Comparison of ENCODE assay signal across 21 mouse cellular contexts in genomic region chr16:73435726-73436125, GRCm38 (mm10).
DNase-seq lines count a peak whose midpoint lies in the region; ATAC-seq lines count a peak whose summit lies in the region.
"Had no signal": no experiment of that assay in that cellular context is flagged by ENCODE, and none has a peak within 500 bp of the region (broad histone marks: within the 10 kb centered on the region; RNA-seq: fewer than 3 reads in every experiment).

No protein-coding gene starts in this region.

- no peak for ATAC-seq in embryonic facial prominence, embryonic 11.5 days (replicated peaks; ENCODE audit: insufficient number of reproducible peaks, low FRiP score, low TSS enrichment, low read depth)
- no peak; the same call in 1 of the 2 replicates for ATAC-seq in embryonic facial prominence, embryonic 13.5 days (ENCODE audit: insufficient number of reproducible peaks, insufficient read depth, low FRiP score, low TSS enrichment, low read depth)
- peak; percentile 44; the same call in 1 of the 2 replicates for ATAC-seq in embryonic facial prominence, embryonic 14.5 days (ENCODE audit: low read depth)
- no peak for ATAC-seq in liver, embryonic 12.5 days
- ATAC-seq: forebrain, embryonic 14.5 days; forebrain, embryonic 16.5 days had no signal

- no peak overlapping the region for H3K4me2 ChIP-seq in embryonic facial prominence, embryonic 11.5 days (ENCODE audit: low read depth, low read length)
- no peak overlapping the region for H3K4me2 ChIP-seq in embryonic facial prominence, embryonic 13.5 days
- no peak overlapping the region for H3K4me2 ChIP-seq in embryonic facial prominence, embryonic 14.5 days (ENCODE audit: low read depth, low read length)
- no peak overlapping the region for H3K4me2 ChIP-seq in liver, embryonic 12.5 days
- H3K4me2 ChIP-seq: embryonic facial prominence, embryonic 15.5 days; forebrain, embryonic 12.5 days had no signal

- H3K36me3 ChIP-seq in embryonic facial prominence, embryonic 11.5 days (replicated peaks; ENCODE audit: control insufficient read depth, insufficient read depth, low read depth, low read length), result no peaks in the 10 kb centered on the region
- no peaks in the 10 kb centered on the region for H3K36me3 ChIP-seq in embryonic facial prominence, embryonic 10.5 days (replicated peaks)
- H3K36me3 ChIP-seq in embryonic facial prominence, embryonic 13.5 days, result no peaks in the 10 kb centered on the region
- H3K36me3 ChIP-seq in embryonic facial prominence, embryonic 14.5 days (ENCODE audit: control insufficient read depth, insufficient read depth, low read length), result no peaks in the 10 kb centered on the region
- no peaks in the 10 kb centered on the region for H3K36me3 ChIP-seq in liver, embryonic 12.5 days
- H3K36me3 ChIP-seq: embryonic facial prominence, embryonic 15.5 days; forebrain, embryonic 10.5 days; forebrain, embryonic 12.5 days had no signal

- H3K27me3 ChIP-seq in embryonic facial prominence, embryonic 11.5 days (ENCODE audit: control insufficient read depth, insufficient read depth, low read length), result no peaks in the 10 kb centered on the region
- no peaks in the 10 kb centered on the region for H3K27me3 ChIP-seq in embryonic facial prominence, embryonic 10.5 days (replicated peaks; ENCODE audit: low read depth, poor library complexity, severe bottlenecking)
- no peaks in the 10 kb centered on the region for H3K27me3 ChIP-seq in embryonic facial prominence, embryonic 13.5 days
- no peaks in the 10 kb centered on the region for H3K27me3 ChIP-seq in embryonic facial prominence, embryonic 14.5 days (replicated peaks; ENCODE audit: control insufficient read depth, insufficient read depth, low read length)
- H3K27me3 ChIP-seq in liver, embryonic 12.5 days (replicated peaks), result no peaks in the 10 kb centered on the region
- H3K27me3 ChIP-seq: embryonic facial prominence, embryonic 15.5 days; forebrain, embryonic 12.5 days had no signal

- H3K4me3 ChIP-seq in embryonic facial prominence, embryonic 11.5 days (ENCODE audit: low read depth, low read length), result no peak overlapping the region
- H3K4me3 ChIP-seq in embryonic facial prominence, embryonic 10.5 days, result no peak overlapping the region
- H3K4me3 ChIP-seq in embryonic facial prominence, embryonic 13.5 days, result no peak overlapping the region
- no peak overlapping the region for H3K4me3 ChIP-seq in embryonic facial prominence, embryonic 14.5 days (ENCODE audit: low read depth, low read length)
- H3K4me3 ChIP-seq in liver, embryonic 12.5 days, result no peak overlapping the region
- H3K4me3 ChIP-seq: embryonic facial prominence, embryonic 15.5 days; erythroblast, embryonic 14.5 days; forebrain, embryonic 10.5 days; forebrain, embryonic 12.5 days had no signal

- no peaks in the 10 kb centered on the region for H3K4me1 ChIP-seq in embryonic facial prominence, embryonic 11.5 days (ENCODE audit: control insufficient read depth, insufficient read depth, low read length)
- no peaks in the 10 kb centered on the region for H3K4me1 ChIP-seq in embryonic facial prominence, embryonic 10.5 days
- H3K4me1 ChIP-seq in embryonic facial prominence, embryonic 13.5 days, result 0 out of 2 replicates have a peak, but pooled peaks cover 7% of the 10 kb centered on the region
- H3K4me1 ChIP-seq in embryonic facial prominence, embryonic 14.5 days (ENCODE audit: control insufficient read depth, insufficient read depth, low read length), result peaks cover 8% of the 10 kb centered on the region; the same call in 1 of the 2 replicates
- no peaks in the 10 kb centered on the region for H3K4me1 ChIP-seq in liver, embryonic 12.5 days
- H3K4me1 ChIP-seq: embryonic facial prominence, embryonic 15.5 days; forebrain, embryonic 10.5 days; forebrain, embryonic 12.5 days had no signal

- WGBS in embryonic facial prominence, embryonic 11.5 days, result 75% methylated on average over 3 of the region's 3 CpGs
- 75% methylated on average over 3 of the region's 3 CpGs for WGBS in embryonic facial prominence, embryonic 10.5 days
- WGBS in embryonic facial prominence, embryonic 13.5 days, result 18% methylated on average over 3 of the region's 3 CpGs
- 42% methylated on average over 3 of the region's 3 CpGs for WGBS in embryonic facial prominence, embryonic 14.5 days
- 82% methylated on average over 3 of the region's 3 CpGs for WGBS in liver, embryonic 12.5 days (ENCODE audit: insufficient replicate concordance)

- no peak overlapping the region for H3K27ac ChIP-seq in embryonic facial prominence, embryonic 11.5 days (replicated peaks; ENCODE audit: low read depth, low read length)
- no peak overlapping the region for H3K27ac ChIP-seq in embryonic facial prominence, embryonic 10.5 days (replicated peaks)
- peak overlapping the region; percentile 5; the same call in 1 of the 2 replicates for H3K27ac ChIP-seq in embryonic facial prominence, embryonic 13.5 days
- no peak overlapping the region for H3K27ac ChIP-seq in embryonic facial prominence, embryonic 14.5 days (replicated peaks; ENCODE audit: low read depth, low read length)
- no peak overlapping the region for H3K27ac ChIP-seq in liver, embryonic 12.5 days
- H3K27ac ChIP-seq: embryonic facial prominence, embryonic 15.5 days; forebrain, embryonic 10.5 days; forebrain, embryonic 12.5 days had no signal

- H3K9ac ChIP-seq in embryonic facial prominence, embryonic 11.5 days (replicated peaks; ENCODE audit: low read length), result no peak overlapping the region
- no peak overlapping the region for H3K9ac ChIP-seq in embryonic facial prominence, embryonic 13.5 days
- no peak overlapping the region for H3K9ac ChIP-seq in embryonic facial prominence, embryonic 14.5 days (ENCODE audit: low read depth, low read length)
- no peak overlapping the region for H3K9ac ChIP-seq in liver, embryonic 12.5 days
- H3K9ac ChIP-seq: embryonic facial prominence, embryonic 15.5 days; forebrain, embryonic 12.5 days had no signal

- no peaks in the 10 kb centered on the region for H3K9me3 ChIP-seq in embryonic facial prominence, embryonic 11.5 days (replicated peaks; ENCODE audit: control insufficient read depth, low read length)
- H3K9me3 ChIP-seq in embryonic facial prominence, embryonic 10.5 days, result no peaks in the 10 kb centered on the region
- H3K9me3 ChIP-seq in embryonic facial prominence, embryonic 13.5 days, result no peaks in the 10 kb centered on the region
- H3K9me3 ChIP-seq in embryonic facial prominence, embryonic 14.5 days (ENCODE audit: control insufficient read depth, low read length), result no peaks in the 10 kb centered on the region
- H3K9me3 ChIP-seq in liver, embryonic 12.5 days (replicated peaks), result no peaks in the 10 kb centered on the region
- H3K9me3 ChIP-seq: embryonic facial prominence, embryonic 15.5 days; forebrain, embryonic 10.5 days; forebrain, embryonic 12.5 days had no signal

- peak; percentile 50 for DNase-seq in embryonic facial prominence, embryonic 11.5 days (ENCODE audit: low spot score)
- no peak for DNase-seq in embryonic facial prominence, embryonic 10.5 days (ENCODE audit: low spot score)
- peak; percentile 83 for DNase-seq in embryonic facial prominence, embryonic 14.5 days (ENCODE audit: low spot score)
- DNase-seq in lung, postnatal 10 days, result no peak
- DNase-seq: adrenal gland, adult 2 months; adrenal gland, postnatal 14 days; cerebellum, adult 11 months; cerebellum, adult 18-20 months; cerebellum, adult 8-10 months; cerebellum, adult 9-11 months; cerebellum, postnatal 14 days; cerebellum, postnatal 36 days; embryo, embryonic 11 days had no signal

Comparison
In these comparisons a context has a peak if more than half of its experiments do, and no peak if none do; other contexts are left out.
1. DNase-seq: peak in embryonic facial prominence, embryonic 11.5 days (single experiment) and embryonic facial prominence, embryonic 14.5 days (single experiment); none in embryonic facial prominence, embryonic 10.5 days (single experiment) and lung, postnatal 10 days (single experiment).